Mouse (Mus musculus): ENCODE results near the gene Cpa4. TPM values are rescaled to one million over a fixed set of nuclear protein-coding genes. Genes with fewer than 3 reads are reported as not detected.

Gene Cpa4
- polyA plus RNA-seq, 1 experiment, result not detected

DNA sequence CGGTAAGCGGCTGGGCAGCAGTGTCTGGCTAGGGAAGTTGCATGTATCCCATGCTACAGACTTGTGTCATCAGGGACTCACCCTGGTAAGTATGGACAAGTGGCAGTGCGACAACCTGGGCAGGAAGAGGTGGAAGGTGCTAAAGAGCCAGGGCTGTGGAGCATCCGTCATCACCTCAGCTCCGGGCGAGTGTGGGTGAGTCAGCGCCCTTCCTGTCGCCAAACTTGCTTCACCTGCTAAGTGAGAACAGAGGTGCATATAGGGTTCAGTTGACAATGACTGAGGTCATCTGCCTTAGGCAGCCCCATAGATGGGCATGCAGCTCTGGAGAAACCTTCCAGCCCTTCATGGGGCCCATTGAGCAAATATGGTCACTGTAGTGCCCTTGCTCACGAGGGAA, 56.6 kb downstream of the Cpa4 start:
- TF ChIP-seq GATA1 (IDR thresholded peaks at IDR 0.05; ENCODE audit: low read length), result no peak

DNA sequence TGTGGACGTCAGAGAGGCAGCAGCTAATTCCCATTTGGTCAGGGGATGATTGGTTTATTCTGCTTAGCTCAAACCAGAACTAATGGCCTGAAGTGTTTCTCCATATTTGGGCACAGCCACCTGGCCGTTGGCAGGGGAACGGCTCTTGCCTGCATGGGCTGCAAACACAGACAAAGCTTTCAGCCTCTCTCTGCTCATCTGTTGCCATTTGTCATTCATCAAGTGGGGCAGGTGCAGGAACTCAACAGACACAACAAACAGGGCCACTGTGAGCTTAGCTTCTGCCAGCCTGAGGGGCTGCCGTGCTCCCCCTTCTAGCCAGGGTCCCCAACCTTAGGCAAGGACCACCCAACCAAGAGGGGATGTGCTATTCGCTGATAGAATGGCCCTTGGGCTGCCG, 60.0 kb downstream of the Cpa4 start:
- no peak for TF ChIP-seq GATA1 (IDR thresholded peaks at IDR 0.05; ENCODE audit: low read length)

DNA sequence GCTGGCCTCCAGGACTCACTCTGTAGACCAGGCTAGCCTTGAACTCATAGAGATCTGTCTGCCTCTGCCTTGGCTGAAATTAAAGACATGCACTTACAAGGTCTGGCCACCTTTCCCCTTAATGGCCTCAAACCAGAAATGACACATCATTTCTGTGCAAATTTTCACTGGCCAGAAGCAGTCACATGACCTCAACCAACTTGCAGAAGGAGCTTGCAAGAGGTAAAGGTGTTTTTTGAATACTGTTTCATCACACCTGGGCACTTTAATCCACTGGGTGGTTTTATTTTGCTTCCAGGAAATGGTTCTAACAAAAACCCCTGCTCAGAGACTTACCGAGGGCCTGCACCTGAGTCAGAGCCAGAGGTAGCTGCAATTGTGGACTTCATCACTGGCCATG, 61.8 kb downstream of the Cpa4 start:
- TF ChIP-seq GATA1 (IDR thresholded peaks at IDR 0.05; ENCODE audit: low read length), result no peak

DNA sequence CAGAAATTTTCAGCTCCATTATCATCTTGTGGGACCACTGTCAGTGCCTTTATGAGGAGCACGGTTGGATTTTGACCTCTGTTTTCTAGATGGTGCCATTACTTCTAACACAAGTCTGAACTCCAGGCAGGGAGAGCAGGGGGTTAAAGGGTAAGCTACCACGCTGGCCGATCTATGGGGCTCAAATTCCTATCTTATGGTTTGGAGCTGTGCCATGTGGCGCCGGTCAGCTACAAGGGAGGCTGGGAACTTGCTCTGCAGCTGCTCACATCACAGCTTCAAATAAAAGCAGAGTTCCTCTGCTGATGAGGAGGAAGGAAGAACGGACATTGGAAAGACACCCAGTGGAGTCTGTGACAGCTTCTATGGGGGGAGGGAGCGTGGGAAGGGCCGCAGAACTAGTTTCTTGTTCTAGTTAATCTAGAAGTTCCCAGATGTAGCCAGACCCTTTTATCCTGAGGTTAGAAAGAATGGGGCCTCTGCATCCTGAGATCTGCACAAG, 67.2 kb downstream of the Cpa4 start:
- no peak for TF ChIP-seq GATA1 (IDR thresholded peaks at IDR 0.05; ENCODE audit: low read length)

DNA sequence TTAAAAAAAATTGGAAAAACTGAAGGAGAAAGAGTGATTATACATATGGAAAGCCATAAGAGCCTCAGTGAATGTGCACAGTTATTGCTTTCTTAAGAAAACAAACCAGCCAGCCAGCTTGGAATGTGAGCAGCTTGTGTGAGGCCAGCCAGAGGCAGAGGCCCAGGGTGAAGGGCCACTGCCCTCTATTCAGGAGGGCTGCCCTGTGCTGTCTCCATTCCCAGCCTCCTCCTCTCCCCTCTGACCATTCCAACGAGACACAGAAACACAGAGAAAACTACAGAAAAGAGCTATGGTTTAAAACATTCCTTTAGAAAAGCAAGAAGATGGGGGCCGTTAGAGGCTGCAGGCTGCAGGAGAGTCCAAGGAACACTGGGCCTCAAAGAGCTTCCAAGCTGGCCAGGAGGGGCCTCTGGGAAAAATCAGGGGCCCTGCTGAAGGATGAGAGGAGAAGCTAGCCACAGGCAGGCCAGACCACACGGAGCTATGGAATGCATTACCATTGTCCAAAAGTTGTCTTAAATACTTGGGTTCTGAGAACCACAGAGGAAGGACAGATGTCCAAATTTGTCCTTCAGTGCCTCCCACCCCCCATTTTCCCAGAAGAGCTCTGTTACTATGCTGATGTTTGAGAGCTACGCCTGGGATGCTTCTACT, 68.1 kb downstream of the Cpa4 start:
- TF ChIP-seq GATA1 (IDR thresholded peaks at IDR 0.05; ENCODE audit: low read length), result no peak

DNA sequence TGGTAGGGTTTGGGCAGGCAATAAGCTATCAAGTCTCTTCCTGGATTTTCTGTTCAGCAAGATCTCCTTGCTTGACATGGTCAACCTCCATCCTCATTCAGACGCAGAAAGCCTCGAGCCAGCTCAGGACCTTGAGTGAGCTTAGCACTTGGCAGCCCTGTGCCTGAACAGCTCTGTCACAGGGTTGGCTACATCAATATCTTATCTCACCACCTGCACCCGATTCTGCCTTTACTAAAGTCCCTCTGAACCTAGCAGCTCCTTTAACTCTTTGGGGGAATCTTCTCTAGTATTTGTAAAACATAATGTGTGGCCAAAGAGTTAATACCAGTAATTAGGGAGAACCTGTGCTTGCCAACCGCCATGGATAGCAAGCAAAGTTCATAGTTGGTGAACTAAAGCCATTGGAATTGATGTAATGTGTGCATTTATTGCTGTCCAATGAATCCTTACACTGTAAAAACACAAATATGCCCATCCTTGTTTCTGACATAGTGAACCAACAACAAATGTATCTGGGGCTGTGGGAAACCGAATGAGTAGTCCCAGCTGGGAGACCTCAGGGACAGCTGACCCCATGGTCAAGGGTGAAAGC, 70.6 kb downstream of the Cpa4 start, which contains the start of gene Cpa1:
Cpa1 (plus strand) TSS at position 545 of the 595 bp plus-strand sequence.
- TF ChIP-seq GATA1 (IDR thresholded peaks at IDR 0.05; ENCODE audit: low read length), result no peak

Other genes starting within 250 kb of the Cpa4 start
- gene Zc3hc1, start 177.3 kb upstream of the Cpa4 start, polyA plus RNA-seq (2012), result 48.9 and 88.1 TPM in 2 replicates
- gene Klhdc10, start 166.5 kb upstream of the Cpa4 start, polyA plus RNA-seq (2012), result 23.8 and 26.7 TPM in 2 replicates
- gene Tmem209, start 58.6 kb upstream of the Cpa4 start, polyA plus RNA-seq (2012), result 2.2 and 2.6 TPM in 2 replicates
- not detected in 2 replicates for gene Ssmem1, start 58.5 kb upstream of the Cpa4 start, polyA plus RNA-seq (2012)
- not detected in 2 replicates for gene Cpa2, start 26.8 kb upstream of the Cpa4 start, polyA plus RNA-seq (2012)
- gene Cpa5, start 42.6 kb downstream of the Cpa4 start, polyA plus RNA-seq (2012), result not detected in 2 replicates
- not detected in 2 replicates for gene Cpa1, start 70.8 kb downstream of the Cpa4 start, polyA plus RNA-seq (2012)
- 58.7 and 84.8 TPM in 2 replicates for gene Cep41, start 125.4 kb downstream of the Cpa4 start, polyA plus RNA-seq (2012)
- 1.1 and 1.4 TPM in 2 replicates for gene Mest, start 155.2 kb downstream of the Cpa4 start, polyA plus RNA-seq (2012)

Measured in G1E-ER4 (cell line).